Mouse (Mus musculus): Measurements from ENCODE around the gene Smc4.
A peak's percentile ranks its signal among the peaks of the same experiment; 100 is the strongest.
"Not testable (repeated sequence)": the region's sequence is repeated elsewhere in the genome, so short reads cannot be mapped to it uniquely, and the experiment has no call there.

Smc4 gene

GRCm38 (mm10) chr3:69017181-69017580 is 12.6 kb downstream of the Smc4 start:
- DNase-seq (ENCODE audit: low spot score): peak; percentile 5

- DNase-seq (ENCODE audit: low spot score): not testable (repeated sequence)
Measured at GRCm38 (mm10) chr3:69018635-69019034, 14.1 kb downstream of the Smc4 start.

GRCm38 (mm10) chr3:69020285-69020684 is 15.7 kb downstream of the Smc4 start:
- peak; percentile 30 for DNase-seq (ENCODE audit: low spot score)

- DNase-seq (ENCODE audit: low spot score): no peak
Measured at GRCm38 (mm10) chr3:69020764-69021163, 16.2 kb downstream of the Smc4 start.

- DNase-seq (ENCODE audit: low spot score): no peak
Measured at GRCm38 (mm10) chr3:69026133-69026783, 21.7 kb downstream of the Smc4 start.

- no peak for DNase-seq (ENCODE audit: low spot score)
Measured at GRCm38 (mm10) chr3:69040105-69040504, 35.6 kb downstream of the Smc4 start.

GRCm38 (mm10) chr3:69041298-69041697 is 36.8 kb downstream of the Smc4 start:
- peak; percentile 56 for DNase-seq (ENCODE audit: low spot score)

GRCm38 (mm10) chr3:69044167-69044591 is 39.6 kb downstream of the Smc4 start:
- no peak for DNase-seq (ENCODE audit: low spot score)

- peak; percentile 83 for DNase-seq (ENCODE audit: low spot score)
Measured at GRCm38 (mm10) chr3:69044645-69045399, 40.3 kb downstream of the Smc4 start, which contains the start of gene Trim59. Gene Trim59, minus strand, starts transcription at chr3:69044755.

- peak; percentile 6 for DNase-seq (ENCODE audit: low spot score)
Measured at GRCm38 (mm10) chr3:69045400-69045703, 40.8 kb downstream of the Smc4 start.

- no peak for DNase-seq (ENCODE audit: low spot score)
Measured at GRCm38 (mm10) chr3:69045750-69046149, 41.2 kb downstream of the Smc4 start.

GRCm38 (mm10) chr3:69046509-69046908 is 42.0 kb downstream of the Smc4 start:
- DNase-seq (ENCODE audit: low spot score): no peak

GRCm38 (mm10) chr3:69047684-69048083 is 43.1 kb downstream of the Smc4 start:
- DNase-seq (ENCODE audit: low spot score): no peak

- DNase-seq (ENCODE audit: low spot score): no peak
Measured at GRCm38 (mm10) chr3:69049011-69049410, 44.5 kb downstream of the Smc4 start.

- no peak for DNase-seq (ENCODE audit: low spot score)
Measured at GRCm38 (mm10) chr3:69051894-69052293, 47.4 kb downstream of the Smc4 start.

- DNase-seq (ENCODE audit: low spot score): no peak
Measured at GRCm38 (mm10) chr3:69054760-69055432, 50.4 kb downstream of the Smc4 start.

- DNase-seq (ENCODE audit: low spot score): no peak
Measured at GRCm38 (mm10) chr3:69055871-69056270, 51.3 kb downstream of the Smc4 start.

GRCm38 (mm10) chr3:69060672-69061071 is 56.1 kb downstream of the Smc4 start:
- no peak for DNase-seq (ENCODE audit: low spot score)

GRCm38 (mm10) chr3:69062764-69063163 is 58.2 kb downstream of the Smc4 start:
- DNase-seq (ENCODE audit: low spot score): no peak

- DNase-seq (ENCODE audit: low spot score): no peak
Measured at GRCm38 (mm10) chr3:69064005-69064404, 59.5 kb downstream of the Smc4 start.

All from T-cell, adult 2 months (primary cell).